Mouse (Mus musculus) naive thymus-derived CD4-positive, alpha-beta T cell, adult 2 months (primary cell): Measurements from ENCODE around the gene Rab20.
A peak's percentile ranks its signal among the peaks of the same experiment; 100 is the strongest.
"Not testable (repeated sequence)": the region's sequence is repeated elsewhere in the genome, so short reads cannot be mapped to it uniquely, and the experiment has no call there.

ENCODE experiments used
- DNase-seq: peaks from one replicate; pipeline ENCODE4 v3.0.0-alpha.2; 2011; ENCODE audit warnings: low read depth

Gene Rab20

DNA sequence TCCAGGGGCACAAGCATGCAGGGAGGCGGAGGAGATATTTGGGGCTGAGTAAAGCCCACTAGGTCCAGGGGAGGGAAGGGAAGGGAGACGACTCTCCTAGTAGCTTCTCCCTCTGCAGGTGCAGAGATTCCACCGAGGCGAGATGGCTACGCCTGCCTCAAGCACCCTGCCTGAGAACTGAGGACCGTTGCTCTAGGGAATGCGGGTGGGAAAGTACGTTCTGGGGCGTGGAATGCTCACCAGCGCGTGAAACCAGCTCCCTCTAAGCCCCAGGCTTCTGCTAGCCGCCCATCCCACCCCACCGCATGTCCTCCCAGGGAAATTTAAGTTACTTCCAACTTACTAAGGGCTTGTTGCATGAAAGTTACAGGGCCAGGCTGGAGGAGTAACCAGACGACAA is 1.1 kb upstream of the Rab20 start:
- DNase-seq = no peak

DNA sequence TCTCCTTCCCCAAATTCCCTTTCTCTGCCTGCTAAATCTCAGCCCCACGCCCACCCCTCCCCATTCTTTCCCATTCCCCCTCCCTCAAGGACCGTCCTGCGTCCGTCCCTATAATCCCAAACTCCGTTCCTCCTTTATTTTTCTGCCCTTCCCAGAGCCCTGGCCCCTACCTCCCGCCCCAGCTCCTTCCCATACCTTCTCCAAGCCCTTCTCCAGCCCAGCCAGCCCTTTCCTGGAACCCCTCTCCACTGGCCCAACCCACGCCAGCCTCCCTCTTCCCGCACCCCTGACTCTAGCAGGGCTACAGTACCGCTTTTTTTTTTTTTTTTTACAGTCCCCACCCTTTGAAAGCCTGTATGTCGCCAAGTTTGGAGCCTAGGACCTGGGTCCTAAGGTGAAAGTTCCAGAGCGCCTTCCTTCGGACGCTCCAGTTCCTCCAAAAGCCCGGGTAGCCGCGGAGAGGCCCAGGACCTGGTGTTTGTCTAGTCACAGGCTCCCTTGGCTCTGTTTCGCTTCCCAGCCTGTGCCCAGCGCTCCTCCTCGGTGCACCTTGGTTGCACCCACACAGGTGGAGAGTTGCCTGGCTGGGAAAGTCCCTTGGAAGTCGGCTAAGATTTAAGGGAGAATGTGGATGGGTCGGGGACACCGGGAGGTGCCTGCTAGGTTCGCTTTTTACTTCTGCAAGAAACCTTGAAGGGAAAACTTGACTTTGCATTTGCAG is 457 bp upstream of the Rab20 start:
- DNase-seq = no peak

GRCm38 (mm10) chr8:11477178-11477553 is 1.3 kb downstream of the Rab20 start:
- DNase-seq = no peak

DNA sequence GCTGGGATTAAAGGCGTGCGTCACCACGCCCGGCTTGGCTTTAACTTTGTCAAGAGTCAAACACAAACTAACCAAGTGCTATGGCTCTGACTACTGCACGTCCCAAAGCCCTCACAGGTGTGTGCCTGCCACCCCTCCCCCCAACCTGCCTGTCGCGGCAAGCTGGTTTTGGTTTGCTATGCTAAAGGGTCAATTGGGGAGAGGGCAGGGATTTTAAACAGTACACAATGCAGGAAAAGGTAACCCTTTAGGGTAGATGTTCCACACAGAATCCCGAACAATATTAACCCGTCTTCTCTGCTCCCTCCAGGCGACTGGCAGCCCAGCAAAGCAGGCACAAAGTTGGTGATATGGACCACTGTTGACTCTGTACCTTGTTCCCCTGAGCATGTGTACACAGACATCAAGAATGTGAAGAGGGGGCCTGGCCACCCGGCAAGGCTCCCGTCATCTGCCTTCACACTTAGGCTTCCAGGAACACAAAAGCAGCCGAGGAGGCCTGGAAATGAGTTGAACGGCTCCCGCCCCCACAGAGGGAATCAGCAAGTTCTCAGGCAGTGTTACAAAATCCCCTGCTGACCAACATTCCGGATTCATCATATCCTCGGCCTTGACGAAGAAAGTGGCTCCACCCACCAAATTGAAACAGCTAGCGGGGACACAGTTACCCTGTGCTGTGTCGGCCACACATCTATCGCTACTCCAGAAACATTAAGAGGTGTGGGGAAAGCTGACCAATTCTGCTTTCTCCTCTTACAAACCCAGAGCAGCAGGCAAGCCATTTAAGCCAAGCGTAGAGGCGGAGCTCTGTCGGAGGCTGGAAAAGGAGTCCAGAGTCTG is 2.0 kb downstream of the Rab20 start:
- peak; percentile 25 for DNase-seq

- no peak for DNase-seq
Observed at GRCm38 (mm10) chr8:11475876-11476275, 2.6 kb downstream of the Rab20 start.

GRCm38 (mm10) chr8:11475397-11475796 is 3.1 kb downstream of the Rab20 start:
- no peak for DNase-seq

GRCm38 (mm10) chr8:11473072-11473471 is 5.4 kb downstream of the Rab20 start:
- no peak for DNase-seq

DNA sequence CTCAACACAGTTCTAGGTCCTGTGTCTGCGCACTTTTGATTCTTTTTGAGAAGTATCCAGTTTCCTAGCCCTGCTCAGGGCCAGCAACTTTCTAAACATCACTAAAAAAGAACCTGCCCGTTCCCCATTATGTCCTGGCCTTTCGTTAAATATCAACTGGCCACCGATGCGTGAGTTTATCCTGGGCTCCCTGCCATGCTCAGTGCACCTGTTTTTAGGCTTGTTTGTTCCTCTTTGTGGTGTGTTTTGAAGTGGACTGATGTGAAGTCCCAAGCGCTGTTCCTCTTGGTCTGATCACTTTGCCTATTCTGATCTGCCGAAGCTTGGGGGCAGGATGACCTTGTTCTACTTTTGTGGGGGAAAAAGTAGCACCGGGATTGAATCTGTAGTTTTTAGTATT is 7.2 kb downstream of the Rab20 start:
- DNase-seq = no peak

GRCm38 (mm10) chr8:11470694-11471093 is 7.8 kb downstream of the Rab20 start:
- DNase-seq = no peak

DNA sequence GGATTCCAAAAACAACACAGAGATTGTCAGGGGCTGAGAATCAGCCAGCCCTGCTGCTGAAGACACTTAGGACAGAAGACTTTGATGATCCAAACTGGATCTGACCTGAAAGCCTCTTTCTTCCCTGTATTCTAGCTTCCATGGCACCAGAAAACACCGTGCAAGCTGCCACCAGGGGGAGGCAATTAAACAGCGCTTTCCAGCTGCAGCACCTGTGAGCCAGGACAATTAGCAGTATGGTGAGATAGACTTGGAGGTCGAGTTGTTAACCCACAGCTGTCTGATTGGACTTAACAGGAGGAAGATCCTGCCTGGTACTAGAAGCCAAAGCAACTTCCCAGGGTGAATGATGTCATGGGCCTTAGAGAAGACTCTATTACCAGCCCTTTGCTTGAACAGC is 9.4 kb downstream of the Rab20 start:
- DNase-seq = peak; percentile 38

DNA sequence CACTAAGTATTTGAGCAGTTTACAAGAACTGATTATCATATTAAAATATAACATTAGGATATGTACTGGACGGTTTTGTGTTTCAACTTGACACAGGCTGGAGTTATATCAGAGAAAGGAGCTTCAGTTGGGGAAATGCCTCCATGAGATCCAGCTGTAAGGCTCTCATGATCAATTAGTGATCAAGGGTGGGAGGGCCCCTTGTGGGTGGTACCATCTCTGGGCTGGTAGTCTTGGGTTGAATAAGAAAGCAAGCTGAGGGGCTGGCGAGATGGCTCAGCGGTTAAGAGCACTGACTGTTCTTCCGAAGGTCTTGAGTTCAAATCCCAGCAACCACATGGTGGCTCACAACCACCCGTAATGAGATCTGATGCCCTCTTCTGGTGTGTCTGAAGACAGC is 12.0 kb downstream of the Rab20 start:
- DNase-seq = not testable (repeated sequence)

GRCm38 (mm10) chr8:11465619-11466018 is 12.9 kb downstream of the Rab20 start:
- no peak for DNase-seq

- DNase-seq = no peak
Observed at GRCm38 (mm10) chr8:11464707-11464964, 13.9 kb downstream of the Rab20 start.

DNA sequence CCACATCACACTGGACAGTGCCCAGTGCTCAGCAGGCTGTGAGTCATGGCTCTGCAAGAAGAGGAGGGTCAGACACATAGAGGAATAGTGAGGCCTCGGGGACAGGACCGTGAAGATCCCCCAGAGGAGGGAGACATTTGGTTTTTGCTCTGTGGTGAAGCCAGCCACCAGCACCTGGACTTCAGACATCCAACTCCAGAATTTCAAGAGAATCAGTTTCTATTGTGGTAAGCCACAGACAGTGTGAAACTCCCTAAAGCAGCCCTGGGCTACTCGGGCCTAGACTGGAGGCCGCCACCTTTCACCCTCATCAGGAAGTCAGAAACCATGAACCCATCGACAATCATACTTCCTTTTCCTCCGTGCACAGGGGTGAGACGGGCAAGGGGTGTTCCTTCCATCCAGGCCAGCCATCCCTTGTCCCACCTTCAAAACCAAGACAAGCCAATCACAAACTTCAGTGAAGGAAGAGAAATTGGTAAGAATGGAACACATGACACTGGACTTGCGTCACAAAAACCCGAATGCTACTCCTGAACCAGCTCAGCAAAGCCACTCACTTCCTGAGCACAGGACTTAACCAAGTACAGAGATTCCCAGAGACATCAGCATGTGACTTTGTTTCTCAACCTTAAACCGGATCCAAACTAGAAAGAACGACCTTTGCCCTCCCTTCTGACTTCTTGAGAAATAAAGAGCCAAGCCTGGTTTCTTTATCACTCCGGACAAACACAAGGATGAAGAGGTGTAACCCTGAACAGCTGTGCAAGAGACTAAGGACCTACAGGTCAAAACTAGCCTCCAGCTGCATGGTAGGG is 14.4 kb downstream of the Rab20 start:
- DNase-seq = peak; percentile 45

DNA sequence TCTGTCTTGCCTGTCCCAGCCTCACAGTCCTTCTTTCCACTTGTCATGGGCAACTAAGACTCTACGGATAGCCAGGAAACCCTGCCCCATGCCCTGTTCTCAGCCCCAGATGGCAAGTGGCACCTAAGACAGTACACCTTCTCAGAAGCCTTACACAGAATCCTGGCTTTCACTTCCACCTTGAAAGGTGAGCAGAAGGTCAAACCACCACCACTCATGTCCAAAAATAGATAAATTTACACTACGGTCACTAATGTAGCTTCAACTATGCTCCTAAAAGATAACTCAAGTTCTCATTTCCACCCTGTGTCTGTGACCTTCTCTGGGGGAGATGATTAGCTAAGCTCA is 15.0 kb downstream of the Rab20 start:
- DNase-seq = no peak

DNA sequence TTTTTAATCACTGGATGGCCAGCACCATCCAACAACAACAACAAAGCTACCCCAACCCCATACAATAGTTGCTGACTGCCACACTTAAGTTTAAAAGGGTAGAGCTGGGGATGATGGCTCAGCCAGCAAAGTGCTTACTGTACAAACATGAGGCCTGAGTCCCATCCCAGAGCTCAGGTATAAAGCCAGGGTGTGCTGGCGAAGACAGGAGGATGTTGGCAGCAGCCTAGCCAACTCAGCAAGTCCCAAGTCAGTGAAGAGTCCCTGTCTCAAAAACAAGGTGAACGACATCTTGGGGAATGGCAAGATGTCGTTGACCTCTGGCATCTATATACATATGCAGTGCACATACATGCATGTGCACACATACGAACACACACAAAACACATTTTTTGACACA is 15.9 kb downstream of the Rab20 start:
- no peak for DNase-seq

GRCm38 (mm10) chr8:11461847-11462246 is 16.7 kb downstream of the Rab20 start:
- DNase-seq = no peak

DNA sequence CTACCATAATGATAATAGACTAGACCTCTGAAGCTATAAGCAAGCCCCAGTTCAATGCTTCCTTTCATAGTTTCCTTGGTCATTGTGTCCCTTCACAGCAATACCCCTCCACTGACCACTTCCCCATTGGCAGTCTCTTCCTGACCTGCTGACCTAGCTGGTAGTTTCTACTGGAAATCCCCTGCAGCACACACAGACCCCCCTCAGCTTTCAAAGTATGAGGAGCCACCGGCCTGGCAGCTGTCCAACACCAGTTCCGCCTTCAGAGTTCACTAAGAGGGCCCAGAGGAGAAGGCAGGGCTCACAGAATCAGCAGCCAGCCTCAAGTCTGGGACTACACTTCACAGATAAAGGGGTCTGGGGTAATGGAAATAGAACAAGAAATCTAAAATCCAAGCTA is 17.6 kb downstream of the Rab20 start:
- no peak for DNase-seq

GRCm38 (mm10) chr8:11459016-11459415 is 19.5 kb downstream of the Rab20 start:
- DNase-seq = no peak

DNA sequence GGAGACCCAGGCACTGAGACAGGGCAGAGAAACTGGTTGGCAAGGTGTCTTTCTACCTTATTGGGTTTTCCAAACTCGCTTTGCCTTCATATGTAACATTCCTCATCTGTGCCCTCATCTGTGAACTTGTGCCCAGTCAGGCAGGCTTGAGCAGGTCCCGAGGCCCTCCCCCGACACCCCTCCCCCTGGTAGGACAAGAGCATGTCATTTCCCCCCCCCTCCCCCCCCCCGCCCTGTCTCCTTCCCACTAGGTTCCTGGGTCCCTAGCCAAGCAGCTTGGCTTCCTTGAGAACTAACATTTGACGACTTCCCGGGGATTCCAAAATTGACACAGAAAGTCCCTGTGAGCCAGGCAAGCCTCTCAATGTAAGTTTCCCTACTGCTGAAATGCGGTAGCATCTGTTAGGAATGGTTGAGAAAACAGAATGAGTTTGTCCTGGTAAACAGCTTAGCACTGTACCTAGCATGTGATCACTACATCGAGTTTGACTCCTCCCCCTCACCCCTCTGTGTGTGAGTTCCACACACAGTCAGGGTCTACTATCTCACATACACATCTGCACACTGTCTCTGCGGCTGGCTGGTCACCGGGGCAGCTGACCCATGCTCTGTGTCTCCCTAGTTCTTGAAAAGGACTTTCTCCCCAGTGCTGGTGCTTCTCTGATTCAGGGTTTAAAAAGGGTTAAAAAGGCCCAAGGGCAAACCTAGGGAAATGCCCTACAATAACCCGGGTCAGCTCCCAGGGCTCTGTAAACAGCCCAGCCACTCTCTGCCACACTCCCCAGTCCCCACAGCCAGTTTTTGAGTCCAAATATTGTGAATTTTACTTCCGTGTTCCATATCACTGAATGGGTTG is 20.3 kb downstream of the Rab20 start:
- no peak for DNase-seq

DNA sequence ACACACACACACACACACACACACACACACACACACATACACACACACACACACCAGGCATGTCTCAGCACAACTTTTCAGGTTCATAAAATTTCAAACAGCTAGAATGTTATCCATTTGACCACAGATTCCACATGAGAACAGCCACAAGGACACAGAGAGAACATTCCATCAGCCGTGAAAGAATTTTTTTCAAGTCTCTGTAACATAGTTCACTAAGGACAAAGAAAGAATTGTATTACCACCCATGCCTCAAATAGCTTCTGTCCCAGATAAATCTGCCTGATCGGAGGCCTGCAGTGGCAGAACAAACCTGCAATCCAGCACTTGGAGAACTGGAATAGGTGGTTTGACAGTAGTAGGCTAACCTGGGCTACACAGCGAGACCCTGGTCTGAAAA is 21.2 kb downstream of the Rab20 start:
- no peak for DNase-seq

- no peak for DNase-seq
Observed at GRCm38 (mm10) chr8:11454228-11454627, 24.3 kb downstream of the Rab20 start.
